23 mouse cellular contexts compared by ENCODE assay signal in genomic region chr13:38941280-38941679, GRCm38 (mm10). TPM values are rescaled to one million over a fixed set of nuclear protein-coding genes. Genes with fewer than 3 reads are reported as not detected.
DNase-seq lines count a peak whose midpoint lies in the region; ATAC-seq and TF ChIP-seq lines count a peak whose summit lies in the region.
"Had no signal": no experiment of that assay in that cellular context is flagged by ENCODE, and none has a peak within 500 bp of the region (broad histone marks: within the 10 kb centered on the region; RNA-seq: fewer than 3 reads in every experiment).

No protein-coding gene starts in this region.

- no peak overlapping the region for H3K9ac ChIP-seq in intestine, embryonic 15.5 days
- H3K9ac ChIP-seq in intestine, postnatal 0 days (ENCODE audit: low read depth, low read length) = no peak overlapping the region
- no peak overlapping the region for H3K9ac ChIP-seq in MEL (ENCODE audit: control insufficient read depth, low read depth, low read length, poor library complexity, severe bottlenecking)
- H3K9ac ChIP-seq in stomach, embryonic 15.5 days = no peak overlapping the region
- no peak overlapping the region for H3K9ac ChIP-seq in stomach, postnatal 0 days (ENCODE audit: low read length)
- H3K9ac ChIP-seq: embryonic facial prominence, embryonic 12.5 days; forebrain, embryonic 13.5 days; forebrain, embryonic 15.5 days had no signal

- no peaks in the 10 kb centered on the region for H3K9me3 ChIP-seq in intestine, embryonic 15.5 days
- no peaks in the 10 kb centered on the region for H3K9me3 ChIP-seq in intestine, postnatal 0 days (ENCODE audit: control insufficient read depth)
- no peaks in the 10 kb centered on the region for H3K9me3 ChIP-seq in MEL (replicated peaks; ENCODE audit: insufficient read depth, low read length)
- H3K9me3 ChIP-seq in stomach, embryonic 15.5 days = no peaks in the 10 kb centered on the region
- no peaks in the 10 kb centered on the region for H3K9me3 ChIP-seq in stomach, postnatal 0 days (ENCODE audit: control insufficient read depth, low read length)
- H3K9me3 ChIP-seq: embryonic facial prominence, embryonic 10.5 days; embryonic facial prominence, embryonic 12.5 days; forebrain, embryonic 13.5 days; forebrain, embryonic 15.5 days; G1E had no signal

- H3K27ac ChIP-seq in intestine, embryonic 15.5 days = no peak overlapping the region
- no peak overlapping the region for H3K27ac ChIP-seq in intestine, postnatal 0 days (ENCODE audit: low read depth, low read length)
- no peak overlapping the region for H3K27ac ChIP-seq in MEL (ENCODE audit: control insufficient read depth, low read depth, low read length)
- H3K27ac ChIP-seq in stomach, embryonic 15.5 days = no peak overlapping the region
- no peak overlapping the region for H3K27ac ChIP-seq in stomach, postnatal 0 days (replicated peaks)
- H3K27ac ChIP-seq: embryonic facial prominence, embryonic 10.5 days; embryonic facial prominence, embryonic 12.5 days; forebrain, embryonic 13.5 days; forebrain, embryonic 15.5 days had no signal

- H3K27me3 ChIP-seq in intestine, embryonic 15.5 days (replicated peaks) = no peaks in the 10 kb centered on the region
- no peaks in the 10 kb centered on the region for H3K27me3 ChIP-seq in intestine, postnatal 0 days (replicated peaks; ENCODE audit: control insufficient read depth, insufficient read depth, low read length)
- H3K27me3 ChIP-seq in MEL (ENCODE audit: control insufficient read depth in 1 of 2, insufficient read depth in 2 of 2, low read length in 2 of 2) = no peaks in the 10 kb centered on the region
- H3K27me3 ChIP-seq in stomach, embryonic 15.5 days (replicated peaks) = no peaks in the 10 kb centered on the region
- H3K27me3 ChIP-seq in stomach, postnatal 0 days (ENCODE audit: control insufficient read depth, insufficient read depth, low read length) = no peaks in the 10 kb centered on the region
- H3K27me3 ChIP-seq: CH12.LX; embryonic facial prominence, embryonic 12.5 days; forebrain, embryonic 13.5 days; forebrain, embryonic 15.5 days had no signal

- DNase-seq in MEL (ENCODE audit: low read depth, low spot score) = peak; percentile 11
- no peak for DNase-seq in stomach, postnatal 0 days (ENCODE audit: low spot score)
- no peak for DNase-seq in left cerebral cortex, adult 9 months (ENCODE audit: low spot score in 2 of 2)
- DNase-seq: adrenal gland, adult 8-10 months; adrenal gland, postnatal 14 days; adrenal gland, postnatal 36 days; B cell, adult 2 months; cerebellum, adult 11-12 months; cerebellum, adult 2 months; cerebellum, adult 9-10 months; cerebellum, postnatal 10 days; cerebellum, postnatal 25 days had no signal

- H3K4me1 ChIP-seq in intestine, embryonic 15.5 days (replicated peaks) = no peaks in the 10 kb centered on the region
- no peaks in the 10 kb centered on the region for H3K4me1 ChIP-seq in intestine, postnatal 0 days (replicated peaks; ENCODE audit: control insufficient read depth, insufficient read depth, low read length)
- H3K4me1 ChIP-seq in MEL (ENCODE audit: control insufficient read depth in 1 of 2, insufficient read depth in 2 of 2, low read length in 2 of 2) = peaks cover 3 to 12% of the 10 kb centered on the region in 2 experiments
- H3K4me1 ChIP-seq in stomach, embryonic 15.5 days = no peaks in the 10 kb centered on the region
- H3K4me1 ChIP-seq in stomach, postnatal 0 days (replicated peaks; ENCODE audit: control insufficient read depth, insufficient read depth) = no peaks in the 10 kb centered on the region
- H3K4me1 ChIP-seq: embryonic facial prominence, embryonic 10.5 days; embryonic facial prominence, embryonic 12.5 days; forebrain, embryonic 13.5 days; forebrain, embryonic 15.5 days had no signal

- WGBS in intestine, embryonic 15.5 days = 90% methylated on average over 19 of the region's 19 CpGs
- WGBS in intestine, postnatal 0 days = 77% methylated on average over 19 of the region's 19 CpGs
- 81% methylated on average over 19 of the region's 19 CpGs for WGBS in stomach, embryonic 15.5 days
- WGBS in stomach, postnatal 0 days = 72% methylated on average over 19 of the region's 19 CpGs

- TF ChIP-seq EP300 in MEL (IDR thresholded peaks at IDR 0.05; ENCODE audit: low read depth in 1 of 2, low read length in 2 of 2) = no peak
- TF ChIP-seq EP300 in stomach, postnatal 0 days (optimal IDR thresholded peaks at IDR 0.05) = no peak

- TF ChIP-seq RAD21 in MEL (IDR thresholded peaks at IDR 0.05; ENCODE audit: low read depth, low read length) = no peak

- no peak overlapping the region for H3K4me2 ChIP-seq in intestine, embryonic 15.5 days (replicated peaks)
- no peak overlapping the region for H3K4me2 ChIP-seq in intestine, postnatal 0 days (replicated peaks; ENCODE audit: low read depth)
- no peak overlapping the region for H3K4me2 ChIP-seq in stomach, embryonic 15.5 days
- H3K4me2 ChIP-seq in stomach, postnatal 0 days (replicated peaks; ENCODE audit: low read depth) = no peak overlapping the region
- H3K4me2 ChIP-seq: embryonic facial prominence, embryonic 12.5 days; forebrain, embryonic 13.5 days; forebrain, embryonic 15.5 days had no signal

- peaks cover 5% of the 10 kb centered on the region; the same call in 1 of the 2 replicates for H3K36me3 ChIP-seq in intestine, embryonic 15.5 days
- peaks cover 49% of the 10 kb centered on the region for H3K36me3 ChIP-seq in intestine, postnatal 0 days (ENCODE audit: control insufficient read depth, insufficient read depth)
- peaks cover 7 to 20% of the 10 kb centered on the region in 2 experiments for H3K36me3 ChIP-seq in MEL (ENCODE audit: control insufficient read depth in 1 of 2, insufficient read depth in 2 of 2, low read length in 2 of 2)
- H3K36me3 ChIP-seq in stomach, embryonic 15.5 days = peaks cover 22% of the 10 kb centered on the region
- H3K36me3 ChIP-seq in stomach, postnatal 0 days (ENCODE audit: control insufficient read depth, insufficient read depth, low read length) = peaks cover 4% of the 10 kb centered on the region; the same call in 1 of the 2 replicates

- TF ChIP-seq POLR2A in MEL (IDR thresholded peaks at IDR 0.05; ENCODE audit: control insufficient read depth in 1 of 2, insufficient read depth in 1 of 2, low read depth in 1 of 2, low read length in 2 of 2, poor library complexity in 1 of 2) = no peak

- H3K4me3 ChIP-seq in intestine, embryonic 15.5 days (replicated peaks) = no peak overlapping the region
- no peak overlapping the region for H3K4me3 ChIP-seq in intestine, postnatal 0 days (ENCODE audit: low read depth, low read length)
- no peak overlapping the region for H3K4me3 ChIP-seq in MEL (ENCODE audit: control insufficient read depth in 1 of 2, insufficient read depth in 1 of 2, low read depth in 2 of 2, low read length in 2 of 2)
- no peak overlapping the region for H3K4me3 ChIP-seq in stomach, embryonic 15.5 days (replicated peaks)
- H3K4me3 ChIP-seq in stomach, postnatal 0 days (ENCODE audit: low read depth, low read length) = no peak overlapping the region
- H3K4me3 ChIP-seq: embryonic facial prominence, embryonic 10.5 days; embryonic facial prominence, embryonic 12.5 days; forebrain, embryonic 13.5 days; forebrain, embryonic 15.5 days had no signal

- 0 out of 2 replicates have a peak, but pooled peaks have one; percentile 43 for ATAC-seq in intestine, embryonic 15.5 days
- ATAC-seq in intestine, postnatal 0 days = no peak
- ATAC-seq in stomach, embryonic 15.5 days (ENCODE audit: insufficient read depth, low FRiP score, low read depth) = peak; percentile 31; the same call in 1 of the 2 replicates
- ATAC-seq in stomach, postnatal 0 days (ENCODE audit: low FRiP score, low TSS enrichment) = peak; percentile 82
- ATAC-seq in activated CD4-positive, CD25-positive, alpha-beta regulatory T cell, adult 4 months = no peak
- ATAC-seq: CD4-positive, CD25-positive, alpha-beta regulatory T cell, adult 4 months; forebrain, embryonic 13.5 days; forebrain, embryonic 15.5 days had no signal

- no peaks in the 10 kb centered on the region; the same call in 1 of the 2 replicates for H3K79me2 ChIP-seq in MEL (ENCODE audit: control insufficient read depth, insufficient read depth, low read length, poor library complexity)

- no peak for TF ChIP-seq CTCF in intestine, postnatal 0 days (IDR thresholded peaks at IDR 0.05; ENCODE audit: low read depth)
- no peak for TF ChIP-seq CTCF in MEL (IDR thresholded peaks at IDR 0.05 in 2 of 3, conservative IDR thresholded peaks at IDR 0.05 in 1 of 3; ENCODE audit: control insufficient read depth in 1 of 3, insufficient read depth in 1 of 3, low read depth in 2 of 3, low read length in 3 of 3, poor library complexity in 1 of 3, severe bottlenecking in 1 of 3)
- TF ChIP-seq CTCF in stomach, postnatal 0 days (IDR thresholded peaks at IDR 0.05; ENCODE audit: low read depth) = no peak

TF ChIP-seq in MEL, 35 proteins besides CTCF, POLR2A, EP300 and RAD21 (continues in another document):
- TF ChIP-seq SIN3A (IDR thresholded peaks at IDR 0.05; ENCODE audit: low read length) = no peak
- no peak for TF ChIP-seq TCF12 (IDR thresholded peaks at IDR 0.05; ENCODE audit: low read depth, low read length)
- TF ChIP-seq TAL1 (IDR thresholded peaks at IDR 0.05; ENCODE audit: low read length) = no peak
- no peak for TF ChIP-seq UBTF (IDR thresholded peaks at IDR 0.05; ENCODE audit: borderline replicate concordance, insufficient read depth, low read depth, low read length)
- no peak for TF ChIP-seq ZC3H11A (IDR thresholded peaks at IDR 0.05; ENCODE audit: low read depth, low read length)
- TF ChIP-seq POLR2AphosphoS2 (IDR thresholded peaks at IDR 0.05; ENCODE audit: low read length) = no peak
- TF ChIP-seq ETS1 (IDR thresholded peaks at IDR 0.05; ENCODE audit: low read depth, low read length) = no peak
- TF ChIP-seq MAZ (IDR thresholded peaks at IDR 0.05; ENCODE audit: low read depth, low read length) = no peak
- no peak for TF ChIP-seq GABPA (IDR thresholded peaks at IDR 0.05; ENCODE audit: low read depth, low read length)
- no peak for TF ChIP-seq ZNF384 (IDR thresholded peaks at IDR 0.05; ENCODE audit: low read depth, low read length)
- TF ChIP-seq ELF1 (IDR thresholded peaks at IDR 0.05; ENCODE audit: low read depth, low read length) = no peak
- no peak for TF ChIP-seq GATA1 (IDR thresholded peaks at IDR 0.05; ENCODE audit: low read depth, low read length)
- no peak for TF ChIP-seq TBP (IDR thresholded peaks at IDR 0.05; ENCODE audit: low read depth, low read length)

RNA-seq across cellular contexts. Expression of gene Slc35b3, which starts 19.4 kb away (rescaled TPM):
- 47.4 and 50.8 TPM in 2 replicates for polyA plus RNA-seq in intestine, embryonic 15.5 days (2015; fragmentation: Nextera tagmentation; extraction: Ambion mirVana)
- 51.8 and 53.0 TPM in 2 replicates for polyA plus RNA-seq in intestine, postnatal 0 days (2015; fragmentation: Nextera tagmentation; extraction: Ambion mirVana)
- 12.0 and 12.4 TPM in 2 replicates for total RNA-seq in MEL (2012; rRNA removed)
- polyA plus RNA-seq in MEL (2012; ENCODE audit: insufficient read depth in 1 of 2, insufficient read length in 2 of 2, low read depth in 1 of 2, low replicate concordance in 2 of 2, missing spikeins in 1 of 2) = 10 to 100 TPM in 1 of 2 experiments, not detected in 1; 16.2 TPM
- polyA plus RNA-seq in stomach, embryonic 15.5 days (2015; fragmentation: Nextera tagmentation; extraction: Ambion mirVana) = 42.8 and 45.9 TPM in 2 replicates
- polyA plus RNA-seq in stomach, postnatal 0 days (2015; fragmentation: Nextera tagmentation; extraction: Ambion mirVana) = 36.8 and 39.4 TPM in 2 replicates
- polyA plus RNA-seq in activated CD4-positive, CD25-positive, alpha-beta regulatory T cell, adult 4 months (2017; shearing (Covaris generic)) = 10 to 100 TPM; 78.9 to 83.8 TPM

Comparison
In these comparisons a context has a peak if more than half of its experiments do, and no peak if none do; other contexts are left out.
1. ATAC-seq: peak in intestine, embryonic 15.5 days (single experiment), stomach, embryonic 15.5 days (single experiment) and stomach, postnatal 0 days (single experiment); none in intestine, postnatal 0 days (single experiment) and activated CD4-positive, CD25-positive, alpha-beta regulatory T cell, adult 4 months (single experiment).